Mouse (Mus musculus) kidney, adult 11 months (tissue): ENCODE measurements around the gene Zbtb34.

ENCODE experiments used
- DNase-seq: peaks from one replicate; pipeline ENCODE4 v3.0.0; 2022

The Zbtb34 gene

GRCm38 (mm10) chr2:33399091-33399490 lies 32.0 kb downstream of the Zbtb34 start:
- DNase-seq = no peak

- DNase-seq = no peak
Measured at GRCm38 (mm10) chr2:33397036-33397435, 34.1 kb downstream of the Zbtb34 start.

GRCm38 (mm10) chr2:33395053-33395452 lies 36.1 kb downstream of the Zbtb34 start:
- DNase-seq = no peak

GRCm38 (mm10) chr2:33393951-33394635 lies 37.0 kb downstream of the Zbtb34 start:
- no peak for DNase-seq

GRCm38 (mm10) chr2:33393021-33393420 lies 38.1 kb downstream of the Zbtb34 start:
- no peak for DNase-seq

- no peak for DNase-seq
Measured at GRCm38 (mm10) chr2:33371648-33372408, 59.3 kb downstream of the Zbtb34 start.

GRCm38 (mm10) chr2:33370777-33371647 lies 60.1 kb downstream of the Zbtb34 start, which contains the start of gene Ralgps1:
Gene Ralgps1 (minus strand): TSS chr2:33371486.
- peak; percentile 97 for DNase-seq

GRCm38 (mm10) chr2:33370276-33370776 lies 60.8 kb downstream of the Zbtb34 start:
- DNase-seq = no peak

- DNase-seq = no peak
Measured at GRCm38 (mm10) chr2:33369453-33369852, 61.7 kb downstream of the Zbtb34 start.

GRCm38 (mm10) chr2:33368486-33368885 lies 62.6 kb downstream of the Zbtb34 start:
- no peak for DNase-seq

GRCm38 (mm10) chr2:33365703-33366471 lies 65.2 kb downstream of the Zbtb34 start:
- DNase-seq = no peak

- DNase-seq = no peak
Measured at GRCm38 (mm10) chr2:33364656-33365055, 66.5 kb downstream of the Zbtb34 start.

- peak; percentile 39 for DNase-seq
Measured at GRCm38 (mm10) chr2:33363890-33364289, 67.2 kb downstream of the Zbtb34 start.

- DNase-seq = no peak
Measured at GRCm38 (mm10) chr2:33361139-33361716, 69.9 kb downstream of the Zbtb34 start.

GRCm38 (mm10) chr2:33360564-33360963 lies 70.6 kb downstream of the Zbtb34 start:
- peak; percentile 58 for DNase-seq

GRCm38 (mm10) chr2:33359184-33359583 lies 71.9 kb downstream of the Zbtb34 start:
- DNase-seq = no peak

GRCm38 (mm10) chr2:33357250-33357838 lies 73.8 kb downstream of the Zbtb34 start:
- DNase-seq = no peak
